Mouse (Mus musculus): ENCODE data around the gene Trim8. TPM values are rescaled to one million over a fixed set of nuclear protein-coding genes. Genes with fewer than 3 reads are reported as not detected.

The Trim8 gene
- total and polyA plus RNA-seq, 2 experiments, result 7.3 to 20.0 TPM

DNA sequence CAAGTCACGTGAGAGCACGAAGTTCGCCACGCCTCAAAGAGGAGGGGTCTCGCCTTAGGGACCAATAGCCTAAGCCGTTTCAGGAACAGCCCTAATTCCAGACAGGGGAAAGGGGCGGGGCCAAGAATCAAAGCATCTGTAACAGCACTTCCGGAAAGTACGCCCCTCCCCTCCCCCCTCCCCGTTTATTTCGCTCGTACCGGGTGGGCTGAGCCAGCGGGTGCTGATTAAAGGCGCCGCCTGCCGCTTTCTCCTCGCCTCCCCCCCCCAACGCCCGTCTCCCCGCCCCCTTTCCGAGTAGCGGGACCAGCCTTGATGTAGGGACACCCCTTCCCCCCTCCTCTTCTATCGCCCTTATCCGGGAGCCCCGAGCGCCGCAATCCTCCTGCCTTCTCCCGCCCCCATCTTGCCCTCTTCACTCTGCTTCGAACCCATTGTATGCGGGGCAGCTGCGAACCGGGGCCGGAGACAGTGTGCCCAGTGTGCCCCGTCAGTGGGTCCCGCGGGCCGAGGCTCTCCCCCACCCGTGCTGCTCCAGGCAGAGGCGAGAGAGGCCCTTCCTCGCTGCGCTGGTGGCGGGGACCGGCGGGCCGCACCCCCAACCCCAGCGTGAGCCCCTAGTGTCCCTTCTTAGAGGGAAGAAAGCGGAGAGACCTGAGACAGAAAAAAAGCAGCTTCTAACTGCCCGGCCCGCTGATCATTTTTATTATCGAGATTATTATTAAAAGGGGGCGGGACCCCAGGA lies 1.5 kb upstream of the Trim8 start:
- Histone ChIP-seq H3K27ac (replicated peaks; ENCODE audit: insufficient read depth, low read depth, low read length) (peak overlapping the region; percentile 99), H3K27me3 (ENCODE audit: control insufficient read depth, insufficient read depth, low read length) (no peaks in the 10 kb centered on the region), H3K79me2 (ENCODE audit: control insufficient read depth, insufficient read depth, low read length) (peaks cover 17% of the 10 kb centered on the region; the same call in 1 of the 2 replicates), H3K9ac (ENCODE audit: low read depth, low read length) (peak overlapping the region; percentile 92), H3K4me1 (ENCODE audit: control insufficient read depth, insufficient read depth, low read length) (peaks cover 6% of the 10 kb centered on the region), H3K36me3 (ENCODE audit: control insufficient read depth, insufficient read depth, low read length) (no peaks in the 10 kb centered on the region), H3K4me3 (ENCODE audit: insufficient read depth, low read depth, low read length) (peak overlapping the region; percentile 75)
- TF ChIP-seq CTCF (IDR thresholded peaks at IDR 0.05; ENCODE audit: low read depth, low read length) (no peak), POLR2A (IDR thresholded peaks at IDR 0.05; ENCODE audit: extremely low read depth, insufficient read depth, low read length) (peak; percentile 23; the same call in 1 of the 2 replicates)
- under 1% methylated on average over 50 of the region's 52 CpGs for WGBS
- DNase-seq (ENCODE audit: extremely low read depth, low read depth, low spot score), result peak; percentile 98

- Histone ChIP-seq H3K4me3 (ENCODE audit: insufficient read depth, low read depth, low read length) (peak overlapping the region; percentile 75), H3K27me3 (ENCODE audit: control insufficient read depth, insufficient read depth, low read length) (no peaks in the 10 kb centered on the region), H3K36me3 (ENCODE audit: control insufficient read depth, insufficient read depth, low read length) (no peaks in the 10 kb centered on the region), H3K79me2 (ENCODE audit: control insufficient read depth, insufficient read depth, low read length) (peaks cover 24% of the 10 kb centered on the region; the same call in 1 of the 2 replicates), H3K27ac (replicated peaks; ENCODE audit: insufficient read depth, low read depth, low read length) (peak overlapping the region; percentile 99), H3K4me1 (ENCODE audit: control insufficient read depth, insufficient read depth, low read length) (peaks cover 10% of the 10 kb centered on the region), H3K9ac (ENCODE audit: low read depth, low read length) (peak overlapping the region; percentile 95)
- TF ChIP-seq POLR2A (IDR thresholded peaks at IDR 0.05; ENCODE audit: extremely low read depth, insufficient read depth, low read length) (peak; percentile 48; the same call in 1 of the 2 replicates), CTCF (IDR thresholded peaks at IDR 0.05; ENCODE audit: low read depth, low read length) (no peak)
- peak; percentile 30 for DNase-seq (ENCODE audit: extremely low read depth, low read depth, low spot score)
- 0% methylated on average over 38 of the region's 50 CpGs for WGBS
These were observed 741 bp upstream of the Trim8 start for GRCm38 (mm10) chr19:46500581-46501341.

DNA sequence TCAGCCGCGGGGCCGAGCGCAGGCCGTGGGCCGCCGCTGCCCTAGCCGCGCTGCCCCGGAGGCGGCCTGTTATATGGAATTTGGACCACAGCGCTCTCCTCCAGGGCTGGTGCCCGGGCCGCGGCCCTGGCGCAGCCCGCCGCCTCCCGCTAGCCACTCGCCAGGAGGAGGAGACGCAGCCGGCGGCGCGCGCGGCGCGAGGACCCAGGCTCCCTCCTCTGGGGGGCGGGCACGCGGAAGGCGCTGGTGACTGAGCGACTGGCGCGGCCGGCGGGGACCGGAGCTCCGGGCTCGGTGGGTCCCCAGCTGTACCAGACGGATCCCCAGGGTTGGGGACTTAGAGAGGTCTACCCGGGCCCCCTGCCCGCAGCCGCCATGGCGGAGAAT lies 560 bp downstream of the Trim8 start:
- peaks cover 21% of the 10 kb centered on the region for H3K4me1 ChIP-seq (ENCODE audit: control insufficient read depth, insufficient read depth, low read length)
- under 1% methylated on average over 46 of the region's 46 CpGs for WGBS

DNA sequence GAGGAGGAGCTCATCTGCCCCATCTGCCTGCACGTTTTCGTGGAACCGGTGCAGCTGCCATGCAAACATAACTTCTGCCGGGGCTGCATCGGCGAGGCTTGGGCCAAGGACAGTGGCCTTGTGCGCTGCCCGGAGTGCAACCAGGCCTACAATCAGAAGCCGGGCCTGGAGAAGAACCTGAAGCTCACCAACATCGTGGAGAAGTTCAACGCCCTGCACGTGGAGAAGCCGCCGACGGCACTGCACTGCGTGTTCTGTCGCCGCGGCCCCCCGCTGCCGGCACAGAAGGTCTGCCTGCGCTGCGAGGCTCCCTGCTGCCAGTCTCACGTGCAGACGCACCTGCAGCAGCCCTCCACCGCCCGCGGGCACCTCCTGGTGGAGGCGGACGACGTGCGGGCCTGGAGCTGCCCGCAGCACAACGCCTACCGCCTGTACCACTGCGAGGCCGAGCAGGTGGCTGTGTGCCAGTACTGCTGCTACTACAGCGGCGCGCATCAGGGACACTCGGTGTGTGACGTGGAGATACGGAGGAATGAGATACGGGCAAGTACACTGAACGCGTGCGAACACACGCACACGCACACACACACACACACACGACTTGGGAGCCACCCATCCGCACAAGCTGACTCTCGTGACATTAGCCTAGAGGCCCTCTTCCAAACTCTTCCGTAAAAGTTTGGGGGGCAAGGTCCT lies 1.1 kb downstream of the Trim8 start:
- WGBS, result under 1% methylated on average over 53 of the region's 53 CpGs
- TF ChIP-seq POLR2A (IDR thresholded peaks at IDR 0.05; ENCODE audit: extremely low read depth, insufficient read depth, low read length), result 0 out of 2 replicates have a peak, but pooled peaks have one; percentile 28
- TF ChIP-seq CTCF (IDR thresholded peaks at IDR 0.05; ENCODE audit: low read depth, low read length), result peak; percentile 74
- Histone ChIP-seq H3K4me3 (ENCODE audit: insufficient read depth, low read depth, low read length) (peak overlapping the region; percentile 50), H3K79me2 (ENCODE audit: control insufficient read depth, insufficient read depth, low read length) (peaks cover 42% of the 10 kb centered on the region; the same call in 1 of the 2 replicates), H3K9ac (ENCODE audit: low read depth, low read length) (peak overlapping the region; percentile 99), H3K4me1 (ENCODE audit: control insufficient read depth, insufficient read depth, low read length) (peaks cover 24% of the 10 kb centered on the region), H3K27me3 (ENCODE audit: control insufficient read depth, insufficient read depth, low read length) (no peaks in the 10 kb centered on the region), H3K27ac (replicated peaks; ENCODE audit: insufficient read depth, low read depth, low read length) (peak overlapping the region; percentile 73), H3K36me3 (ENCODE audit: control insufficient read depth, insufficient read depth, low read length) (peaks cover 4% of the 10 kb centered on the region; the same call in 1 of the 2 replicates)
- DNase-seq (ENCODE audit: extremely low read depth, low read depth, low spot score), result peak; percentile 73

More for the DNA sequence above, 560 bp downstream of the Trim8 start:
- TF ChIP-seq CTCF (IDR thresholded peaks at IDR 0.05; ENCODE audit: low read depth, low read length) (no peak), POLR2A (IDR thresholded peaks at IDR 0.05; ENCODE audit: extremely low read depth, insufficient read depth, low read length) (no peak)
- DNase-seq (ENCODE audit: extremely low read depth, low read depth, low spot score), result peak; percentile 48
- Histone ChIP-seq H3K79me2 (ENCODE audit: control insufficient read depth, insufficient read depth, low read length) (peaks cover 37% of the 10 kb centered on the region; the same call in 1 of the 2 replicates), H3K27me3 (ENCODE audit: control insufficient read depth, insufficient read depth, low read length) (no peaks in the 10 kb centered on the region), H3K27ac (replicated peaks; ENCODE audit: insufficient read depth, low read depth, low read length) (peak overlapping the region; percentile 73), H3K9ac (ENCODE audit: low read depth, low read length) (peak overlapping the region; percentile 99), H3K36me3 (ENCODE audit: control insufficient read depth, insufficient read depth, low read length) (peaks cover 4% of the 10 kb centered on the region; the same call in 1 of the 2 replicates), H3K4me3 (ENCODE audit: insufficient read depth, low read depth, low read length) (peak overlapping the region; percentile 50)

DNA sequence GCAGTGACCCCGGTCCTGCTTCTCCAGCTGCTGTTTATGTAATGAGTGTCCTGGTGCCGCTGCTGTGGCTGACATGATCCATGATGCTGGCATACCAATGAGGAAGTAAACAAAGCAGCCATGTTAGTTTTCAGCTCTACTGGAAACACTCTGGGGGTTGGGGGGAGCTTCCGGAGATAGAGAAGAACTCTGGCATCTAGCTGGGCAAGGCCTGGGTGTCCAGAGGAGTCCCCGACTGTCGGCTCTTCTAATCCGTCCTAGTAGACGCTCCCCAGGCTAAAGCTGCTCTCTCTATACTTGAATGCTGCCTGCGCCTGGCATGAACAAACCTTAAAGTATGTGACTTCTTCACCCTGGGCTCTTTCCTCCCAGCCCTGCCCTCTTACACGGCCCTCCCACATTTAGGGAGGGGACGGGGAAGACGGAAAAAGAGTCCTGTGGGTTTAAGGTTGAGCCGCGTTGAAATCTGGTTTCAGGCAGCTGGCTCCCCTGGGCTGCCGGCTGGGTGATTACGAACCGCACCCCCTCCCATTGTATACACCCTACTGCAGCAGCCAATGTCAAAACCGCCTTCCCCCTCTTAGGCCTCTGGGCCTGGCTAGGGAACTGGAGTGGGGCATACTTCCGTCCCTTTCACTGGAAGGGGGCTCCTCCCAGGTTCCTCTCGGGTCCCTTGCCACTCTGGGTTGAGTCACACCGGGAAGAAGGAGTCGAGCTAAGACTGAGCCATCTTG lies 2.0 kb downstream of the Trim8 start:
- Histone ChIP-seq H3K4me3 (ENCODE audit: insufficient read depth, low read depth, low read length) (peak overlapping the region; percentile 50), H3K9ac (ENCODE audit: low read depth, low read length) (peak overlapping the region; percentile 99), H3K4me1 (ENCODE audit: control insufficient read depth, insufficient read depth, low read length) (peaks cover 30% of the 10 kb centered on the region), H3K27ac (replicated peaks; ENCODE audit: insufficient read depth, low read depth, low read length) (peak overlapping the region; percentile 73), H3K79me2 (ENCODE audit: control insufficient read depth, insufficient read depth, low read length) (peaks cover 49% of the 10 kb centered on the region), H3K36me3 (ENCODE audit: control insufficient read depth, insufficient read depth, low read length) (peaks cover 4% of the 10 kb centered on the region; the same call in 1 of the 2 replicates), H3K27me3 (ENCODE audit: control insufficient read depth, insufficient read depth, low read length) (no peaks in the 10 kb centered on the region)
- peak; percentile 76 for DNase-seq (ENCODE audit: extremely low read depth, low read depth, low spot score)
- 1% methylated on average over 21 of the region's 21 CpGs for WGBS
- TF ChIP-seq POLR2A (IDR thresholded peaks at IDR 0.05; ENCODE audit: extremely low read depth, insufficient read depth, low read length) (peak; percentile 15; the same call in 1 of the 2 replicates), CTCF (IDR thresholded peaks at IDR 0.05; ENCODE audit: low read depth, low read length) (no peak)
